Mouse (Mus musculus): ENCODE measurements around the gene Mfsd6. TPM values are rescaled to one million over a fixed set of nuclear protein-coding genes. Genes with fewer than 3 reads are reported as not detected.

Gene Mfsd6
- polyA plus RNA-seq, 1 experiment from 2014 or later, result 0.73 TPM

DNA sequence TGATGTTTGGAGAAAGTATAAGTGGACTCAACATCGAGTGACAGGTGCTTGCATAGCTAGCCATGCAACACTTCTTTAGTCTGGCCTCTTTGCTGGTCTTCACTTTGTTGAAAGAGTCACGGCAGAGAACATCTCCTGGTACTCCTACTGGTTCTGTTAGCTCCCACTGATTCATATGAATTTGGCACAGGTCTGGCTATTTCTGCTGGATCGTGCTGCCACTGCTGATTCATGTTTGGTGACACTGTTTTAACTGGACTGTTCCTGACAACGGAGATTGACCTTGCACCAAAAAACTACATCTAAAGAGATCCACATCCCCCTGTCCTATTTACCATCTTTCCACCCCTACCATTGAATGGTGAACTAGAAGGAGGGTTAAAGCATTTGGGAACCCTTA is 118.8 kb downstream of the Mfsd6 start:
- no peaks in the 10 kb centered on the region for H3K36me3 ChIP-seq (ENCODE audit: control insufficient read depth, insufficient read depth, low read length)
- H3K27me3 ChIP-seq (replicated peaks; ENCODE audit: control insufficient read depth, insufficient read depth, low read length), result no peaks in the 10 kb centered on the region
- DNase-seq (ENCODE audit: low spot score) (no peak), ATAC-seq (replicated peaks; ENCODE audit: low FRiP score) (no peak)
- H3K27ac ChIP-seq (ENCODE audit: low read depth, low read length), result no peak overlapping the region
- no peak overlapping the region for H3K4me3 ChIP-seq (ENCODE audit: low read depth, low read length)
- WGBS, result 83% methylated on average over 4 of the region's 4 CpGs
- no peaks in the 10 kb centered on the region for H3K9me3 ChIP-seq (ENCODE audit: control insufficient read depth, low read length)
- H3K4me1 ChIP-seq (replicated peaks; ENCODE audit: control insufficient read depth, insufficient read depth, low read length), result no peaks in the 10 kb centered on the region
- H3K9ac ChIP-seq (ENCODE audit: low read depth, low read length), result no peak overlapping the region
- H3K4me2 ChIP-seq, result no peak overlapping the region

DNA sequence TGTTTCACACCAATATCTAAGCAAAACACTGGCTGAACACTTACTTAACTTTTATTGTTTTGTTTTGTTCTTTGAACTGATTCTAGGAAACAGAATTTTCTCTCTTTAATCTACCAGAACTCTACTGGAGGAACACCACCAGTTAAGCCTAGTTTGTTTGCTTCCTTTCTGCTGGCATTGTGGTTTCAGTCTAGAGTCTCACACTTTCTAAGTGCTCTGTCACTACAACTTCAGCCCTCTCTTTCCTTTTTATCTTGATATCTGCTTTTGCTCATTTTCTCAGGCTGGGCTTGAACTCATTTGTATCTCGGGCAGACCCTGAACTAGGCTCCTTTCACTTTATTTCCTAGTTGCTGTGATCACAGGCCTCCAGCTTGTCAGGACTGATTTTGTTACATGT is 119.6 kb downstream of the Mfsd6 start:
- no peak for ATAC-seq (replicated peaks; ENCODE audit: low FRiP score)
- H3K27me3 ChIP-seq (replicated peaks; ENCODE audit: control insufficient read depth, insufficient read depth, low read length), result no peaks in the 10 kb centered on the region

More for the DNA sequence above, 119.6 kb downstream of the Mfsd6 start:
- H3K9ac ChIP-seq (ENCODE audit: low read depth, low read length), result no peak overlapping the region
- H3K4me2 ChIP-seq, result no peak overlapping the region
- no peaks in the 10 kb centered on the region for H3K36me3 ChIP-seq (ENCODE audit: control insufficient read depth, insufficient read depth, low read length)
- no peak for DNase-seq (ENCODE audit: low spot score)
- no peaks in the 10 kb centered on the region for H3K4me1 ChIP-seq (replicated peaks; ENCODE audit: control insufficient read depth, insufficient read depth, low read length)
- no peak overlapping the region for H3K4me3 ChIP-seq (ENCODE audit: low read depth, low read length)
- 51% methylated on average over 1 of the region's 1 CpGs for WGBS
- H3K27ac ChIP-seq (ENCODE audit: low read depth, low read length), result no peak overlapping the region
- no peaks in the 10 kb centered on the region for H3K9me3 ChIP-seq (ENCODE audit: control insufficient read depth, low read length)

Other genes with a start within 250 kb of the Mfsd6 start
- 20.5 and 20.6 TPM in 2 replicates for gene Nab1, start 226.8 kb downstream of the Mfsd6 start, polyA plus RNA-seq (2014; fragmentation: Nextera tagmentation; extraction: Ambion mirVana)
- gene Nemp2, start 96.8 kb downstream of the Mfsd6 start, polyA plus RNA-seq (2014; fragmentation: Nextera tagmentation; extraction: Ambion mirVana), result 5.2 and 5.8 TPM in 2 replicates
- 7.0 and 7.7 TPM in 2 replicates for gene Inpp1, start 90.2 kb upstream of the Mfsd6 start, polyA plus RNA-seq (2014; fragmentation: Nextera tagmentation; extraction: Ambion mirVana)
- gene Hibch, start 117.5 kb upstream of the Mfsd6 start, polyA plus RNA-seq (2014; fragmentation: Nextera tagmentation; extraction: Ambion mirVana), result 27.7 and 28.4 TPM in 2 replicates

Measured in liver, embryonic 11.5 days (tissue).